Mouse (Mus musculus) left cerebral cortex, adult 8-10 months (tissue): Measurements from ENCODE around the gene Adgrg3. TPM values are rescaled to one million over a fixed set of nuclear protein-coding genes. Genes with fewer than 3 reads are reported as not detected.

Experiments used
- DNase-seq, 2 experiments: peaks; one replicate each; pipeline ENCODE4 v3.0.0; 2022; ENCODE audit warnings: low spot score in 2 of 2
- total RNA-seq, 4 experiments: library from RNA; stranded (reverse); gene quantifications; 2 replicates each; pipeline ENCODE4 v1.2.4; 2022

The Adgrg3 gene
- total RNA-seq, 4 experiments from 2014 or later: 0.27 to 0.30 TPM; not detected in 2

- DNase-seq: no peak
Measured at GRCm38 (mm10) chr8:94992996-94993724, 24.3 kb upstream of the Adgrg3 start.

- peak in 1 of 2 experiments; percentile 75 for DNase-seq
Measured at GRCm38 (mm10) chr8:94994006-94994405, 23.5 kb upstream of the Adgrg3 start.

- DNase-seq: no peak
Measured at GRCm38 (mm10) chr8:94994510-94994909, 23.0 kb upstream of the Adgrg3 start.

- no peak for DNase-seq
Measured at GRCm38 (mm10) chr8:94995336-94995893, 22.1 kb upstream of the Adgrg3 start.

GRCm38 (mm10) chr8:94996037-94996436 is 21.5 kb upstream of the Adgrg3 start:
- no peak for DNase-seq

GRCm38 (mm10) chr8:94996899-94997856 is 20.3 kb upstream of the Adgrg3 start:
- DNase-seq: no peak

- DNase-seq: no peak
Measured at GRCm38 (mm10) chr8:94997857-94998243, 19.6 kb upstream of the Adgrg3 start.

GRCm38 (mm10) chr8:94998431-94998830 is 19.1 kb upstream of the Adgrg3 start:
- DNase-seq: no peak

GRCm38 (mm10) chr8:94999004-94999403 is 18.5 kb upstream of the Adgrg3 start:
- DNase-seq: no peak

- no peak for DNase-seq
Measured at GRCm38 (mm10) chr8:94999956-95000355, 17.5 kb upstream of the Adgrg3 start.

GRCm38 (mm10) chr8:95000684-95001083 is 16.8 kb upstream of the Adgrg3 start:
- no peak for DNase-seq

- DNase-seq: no peak
Measured at GRCm38 (mm10) chr8:95001165-95001564, 16.3 kb upstream of the Adgrg3 start.

- DNase-seq: peak; percentile 57 to 63
Measured at GRCm38 (mm10) chr8:95001655-95002054, 15.8 kb upstream of the Adgrg3 start.

GRCm38 (mm10) chr8:95002089-95002655 is 15.3 kb upstream of the Adgrg3 start:
- no peak for DNase-seq

GRCm38 (mm10) chr8:95012442-95012919 is 5.0 kb upstream of the Adgrg3 start:
- no peak for DNase-seq

- no peak for DNase-seq
Measured at GRCm38 (mm10) chr8:95015866-95016265, 1.6 kb upstream of the Adgrg3 start.

- DNase-seq: no peak
Measured at GRCm38 (mm10) chr8:95016684-95017083, 808 bp upstream of the Adgrg3 start.

GRCm38 (mm10) chr8:95017969-95018635 is 610 bp downstream of the Adgrg3 start:
- no peak for DNase-seq

- DNase-seq: no peak
Measured at GRCm38 (mm10) chr8:95020293-95020777, 2.8 kb downstream of the Adgrg3 start.

GRCm38 (mm10) chr8:95020821-95021220 is 3.3 kb downstream of the Adgrg3 start:
- no peak for DNase-seq

GRCm38 (mm10) chr8:95023201-95023600 is 5.7 kb downstream of the Adgrg3 start:
- no peak for DNase-seq
